Mouse (Mus musculus) thymus, adult 18-20 months (tissue): Measurements from ENCODE around the gene Cd164.

Experiments
- DNase-seq, 2 experiments: peaks; one replicate each; pipeline ENCODE4 v3.0.0; 2022; ENCODE audit warnings: mixed read lengths in 2 of 2

Cd164 gene

DNA sequence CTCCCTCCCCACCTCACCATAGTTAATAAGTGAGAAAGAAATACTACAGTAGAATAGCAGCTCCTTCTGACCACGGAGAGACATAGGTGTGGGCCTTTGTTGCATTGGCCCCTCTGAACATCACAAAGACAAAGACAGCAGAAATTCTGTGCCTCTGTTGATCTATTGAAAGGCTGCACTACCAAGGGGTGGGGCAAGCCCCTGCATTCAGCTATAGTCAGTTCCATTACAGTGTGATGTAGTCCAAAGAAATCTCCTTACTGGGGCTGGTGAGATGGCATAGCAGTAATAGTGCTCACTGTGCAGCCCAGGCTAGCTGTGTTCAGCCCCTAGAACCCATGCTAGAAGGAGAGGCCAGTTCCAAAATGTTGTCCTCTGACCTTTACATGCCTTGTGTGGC is 14.2 kb upstream of the Cd164 start:
- no peak for DNase-seq

DNA sequence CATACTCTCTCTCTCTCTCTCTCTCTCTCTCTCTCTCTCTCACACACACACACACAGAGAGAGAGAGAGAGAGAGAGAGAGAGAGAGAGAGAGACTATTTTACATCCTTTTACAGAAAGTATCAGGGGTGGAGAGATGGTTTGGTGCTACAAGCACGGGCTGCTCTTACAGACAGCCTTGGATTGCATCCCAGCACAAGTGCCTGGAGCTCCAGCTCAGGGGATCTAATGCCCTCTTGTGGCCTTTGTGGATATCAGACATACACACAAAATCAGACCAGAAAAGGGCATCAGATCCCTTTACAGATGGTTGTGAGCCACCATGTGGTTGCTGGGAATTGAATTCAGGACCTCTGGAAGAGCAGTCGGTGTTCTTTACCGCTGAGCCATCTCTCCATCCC is 13.8 kb upstream of the Cd164 start:
- peak in 1 of 2 experiments; percentile 37 for DNase-seq

GRCm38 (mm10) chr10:41509160-41509559 is 10.1 kb upstream of the Cd164 start:
- no peak for DNase-seq

DNA sequence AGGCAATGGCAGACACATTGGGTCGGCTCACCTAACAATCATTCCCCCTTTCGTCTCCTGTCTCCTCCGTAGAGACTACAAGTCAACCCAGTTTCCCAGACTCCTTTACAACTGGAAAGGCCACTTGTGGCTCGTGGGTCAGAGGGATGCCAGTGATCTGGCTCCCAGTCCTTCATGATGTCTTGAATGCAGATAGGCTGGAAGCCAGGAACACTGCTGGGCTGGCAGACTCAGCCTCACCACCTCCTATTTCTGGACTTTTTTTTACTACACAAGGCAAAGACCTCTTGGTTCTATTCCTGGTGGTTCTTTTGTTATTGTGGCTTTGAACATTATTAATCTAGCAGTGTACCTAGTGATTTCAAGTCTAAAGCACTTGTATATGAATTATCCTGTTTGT is 4.9 kb upstream of the Cd164 start:
- no peak for DNase-seq

DNA sequence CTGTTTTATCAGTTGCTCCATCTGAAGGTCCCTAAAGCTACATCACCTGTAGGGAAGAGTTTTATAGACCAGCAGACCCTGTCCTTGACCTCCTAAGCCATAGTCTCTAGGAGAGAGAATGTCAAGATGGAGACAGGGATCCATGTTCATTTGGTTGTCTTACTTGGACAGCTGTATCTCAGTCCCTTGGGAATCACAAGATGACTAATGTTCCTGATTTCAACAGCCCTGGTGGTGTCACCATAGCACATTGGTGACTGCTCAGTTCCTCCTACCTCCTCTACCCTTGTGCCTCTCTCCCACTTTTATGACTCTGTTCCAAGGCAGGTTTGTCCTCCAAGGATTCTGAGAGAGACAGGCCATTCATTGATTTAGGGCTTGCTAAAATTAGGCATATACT is 4.3 kb upstream of the Cd164 start:
- DNase-seq, result no peak

DNA sequence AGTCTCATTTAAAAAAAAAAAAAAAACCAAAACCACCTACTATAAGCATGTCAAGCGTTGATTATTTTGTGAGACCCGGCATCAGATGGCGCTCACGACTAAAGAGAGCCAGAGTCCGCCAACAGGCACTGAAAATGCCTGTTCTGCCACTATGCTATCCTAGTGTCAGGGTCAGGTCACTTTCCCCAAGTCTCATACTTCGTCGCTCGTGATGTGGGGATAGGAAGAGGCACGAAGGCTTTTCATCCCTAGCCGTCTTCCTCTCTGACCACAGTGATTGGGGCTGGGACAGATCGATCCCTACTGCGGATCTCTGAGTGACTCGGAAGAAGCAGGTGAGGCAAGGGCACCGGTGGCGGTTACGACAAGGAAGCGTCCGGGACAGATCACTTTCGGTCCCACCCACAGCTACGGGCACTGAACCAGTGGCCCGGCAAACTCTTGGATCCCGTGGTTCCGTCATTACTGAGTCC is 670 bp upstream of the Cd164 start:
- peak; percentile 71 to 87 for DNase-seq

DNA sequence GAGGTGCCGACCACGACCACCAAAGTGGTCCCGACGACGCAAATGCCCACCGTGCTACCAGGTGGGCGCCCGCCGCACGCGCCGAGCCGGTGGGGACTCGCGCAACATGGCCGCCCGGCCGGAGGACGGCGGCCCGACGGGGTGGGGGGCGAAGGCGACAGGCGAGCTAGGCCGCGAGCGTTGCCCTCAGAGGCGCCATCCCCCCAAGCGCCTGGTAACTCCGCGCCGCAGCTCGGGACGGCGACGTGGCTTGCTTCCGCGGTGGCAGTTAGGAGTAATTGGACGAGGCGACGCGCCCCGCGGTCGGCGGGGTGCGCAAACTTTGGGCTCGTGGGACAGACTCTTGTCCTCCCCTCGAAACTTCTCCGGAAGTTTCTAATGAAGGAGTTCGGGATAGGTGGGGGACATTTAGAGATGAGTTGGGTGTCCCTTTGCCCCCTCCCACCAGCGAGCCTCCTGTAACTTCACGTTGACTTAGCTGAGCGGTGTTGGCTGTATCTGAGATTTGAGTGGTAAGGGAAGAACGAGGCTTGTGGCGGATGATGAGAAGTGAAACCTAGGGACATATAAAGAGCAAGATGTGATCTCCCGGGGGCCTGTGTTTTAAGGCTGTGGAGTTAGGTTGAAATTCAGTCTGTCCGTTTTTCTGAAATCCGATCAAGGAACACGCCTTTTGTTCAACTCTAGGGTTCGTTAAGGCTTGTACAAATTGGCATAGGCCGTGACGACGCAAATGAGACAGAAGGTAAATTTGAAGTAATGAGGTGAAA is 611 bp downstream of the Cd164 start:
- DNase-seq, result peak; percentile 48 to 67

GRCm38 (mm10) chr10:41520410-41520673 is 1.1 kb downstream of the Cd164 start:
- DNase-seq, result no peak

GRCm38 (mm10) chr10:41523386-41523785 is 4.2 kb downstream of the Cd164 start:
- DNase-seq, result no peak

DNA sequence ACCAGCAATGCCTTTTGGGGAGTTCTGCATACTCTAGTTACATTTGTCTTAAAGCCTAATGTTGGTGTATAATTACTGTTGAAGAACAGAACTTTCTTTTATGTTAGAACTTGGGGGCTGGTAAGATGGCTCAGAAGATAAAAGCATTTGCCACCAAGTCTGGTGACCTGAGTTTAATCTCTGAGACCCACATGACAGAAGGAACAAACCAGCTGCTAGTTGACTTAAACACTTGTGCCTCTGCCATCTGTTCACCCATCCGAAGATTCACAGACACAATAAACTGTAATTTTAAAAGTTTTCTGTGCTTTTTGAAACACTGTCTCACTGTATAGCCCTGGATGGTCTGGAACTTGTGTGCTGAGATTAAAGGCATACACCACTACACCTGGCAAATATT is 6.5 kb downstream of the Cd164 start:
- no peak for DNase-seq

DNA sequence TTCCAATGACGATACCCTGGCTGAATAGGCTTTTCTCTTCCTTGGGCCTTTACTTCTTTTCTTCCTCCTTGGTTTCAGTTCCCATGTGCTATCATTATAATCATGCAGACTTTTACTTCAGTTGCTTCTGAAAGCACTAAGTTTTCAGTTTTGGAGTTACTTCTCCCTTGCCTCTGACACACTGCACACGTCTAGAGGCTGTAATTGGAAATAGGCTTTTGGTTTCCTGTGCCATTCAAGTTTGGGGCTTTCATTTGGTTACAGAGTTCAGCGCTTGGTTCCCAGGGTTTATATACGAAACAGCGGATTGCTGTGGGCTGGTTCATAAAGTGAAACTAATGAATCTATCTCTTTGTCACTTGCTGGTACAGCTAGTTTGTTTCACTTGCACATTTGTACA is 10.8 kb downstream of the Cd164 start:
- no peak for DNase-seq

DNA sequence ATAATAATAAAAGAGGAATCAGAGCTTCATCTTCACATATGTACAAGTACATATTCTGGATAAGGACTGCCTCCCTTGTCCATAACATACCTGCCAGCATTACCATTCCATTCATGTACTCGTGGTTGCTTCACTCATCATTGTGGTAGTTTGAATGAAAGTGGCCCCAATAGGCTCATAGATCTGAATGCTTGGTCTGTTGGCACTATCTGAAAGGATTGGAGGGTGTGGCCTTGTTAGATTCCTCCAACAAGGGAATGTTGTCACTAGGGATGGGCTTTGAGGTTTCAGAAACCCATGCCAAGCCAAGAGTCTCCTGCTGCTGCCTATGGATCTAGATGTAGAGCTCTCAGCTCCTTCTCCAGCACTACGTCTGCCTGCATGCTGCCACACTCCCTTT is 16.8 kb downstream of the Cd164 start:
- no peak for DNase-seq

- no peak for DNase-seq
Observed at GRCm38 (mm10) chr10:41536714-41537113, 17.5 kb downstream of the Cd164 start.

DNA sequence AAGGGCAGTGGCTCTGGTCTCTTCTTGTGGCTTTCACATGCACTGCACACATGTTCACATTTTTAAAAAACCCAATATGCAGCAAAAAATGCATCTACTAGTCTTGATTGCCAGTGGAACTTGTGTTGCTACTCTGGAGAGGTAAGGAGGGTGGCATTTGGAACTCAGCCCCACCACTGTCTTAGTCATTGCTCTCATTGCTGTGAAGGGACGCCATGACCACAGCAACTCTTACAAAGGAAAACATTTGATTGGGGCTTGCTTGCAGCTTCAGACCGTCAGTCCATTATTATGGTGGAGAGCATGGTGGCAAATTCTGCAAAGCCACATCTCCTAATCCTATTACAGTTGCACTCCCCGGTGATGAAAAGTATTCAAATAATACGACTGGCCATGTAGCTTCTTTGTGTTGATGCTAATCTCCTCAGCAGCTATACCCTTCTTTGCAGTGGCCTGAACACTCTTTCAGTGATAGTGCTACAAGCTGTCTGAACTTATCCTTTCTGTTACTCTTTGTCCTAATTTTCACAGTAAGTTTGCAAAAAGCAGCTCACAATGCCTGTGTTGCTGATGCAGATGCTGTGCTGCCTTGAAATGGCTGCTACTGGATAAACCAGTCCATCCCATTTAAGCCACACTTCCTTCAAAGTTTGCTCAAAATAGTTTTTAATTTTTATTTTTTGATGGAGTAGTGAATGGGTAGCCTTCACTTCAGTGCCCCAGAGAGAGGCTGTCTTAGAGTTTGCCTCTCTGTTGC is 18.2 kb downstream of the Cd164 start:
- DNase-seq, result no peak

GRCm38 (mm10) chr10:41537983-41538330 is 18.7 kb downstream of the Cd164 start:
- no peak for DNase-seq

DNA sequence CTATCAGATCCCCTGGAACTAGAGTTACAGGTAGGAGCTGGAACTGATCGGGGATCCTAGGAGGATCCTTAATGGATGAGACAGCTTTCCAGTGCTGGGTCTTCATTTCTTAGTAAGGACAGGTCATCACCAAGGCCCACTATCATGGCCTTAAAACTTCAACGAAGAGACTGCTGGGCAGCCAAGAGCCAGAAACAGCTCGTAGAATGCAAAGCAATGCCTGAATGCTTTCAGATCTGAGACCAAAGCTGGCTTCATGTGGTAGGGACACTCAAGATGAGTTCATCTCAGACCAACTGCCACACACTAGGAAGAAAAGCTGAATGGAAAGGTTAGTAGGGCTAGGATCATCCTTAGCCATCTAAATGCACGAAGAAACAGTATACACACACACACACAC is 19.8 kb downstream of the Cd164 start:
- DNase-seq, result no peak

DNA sequence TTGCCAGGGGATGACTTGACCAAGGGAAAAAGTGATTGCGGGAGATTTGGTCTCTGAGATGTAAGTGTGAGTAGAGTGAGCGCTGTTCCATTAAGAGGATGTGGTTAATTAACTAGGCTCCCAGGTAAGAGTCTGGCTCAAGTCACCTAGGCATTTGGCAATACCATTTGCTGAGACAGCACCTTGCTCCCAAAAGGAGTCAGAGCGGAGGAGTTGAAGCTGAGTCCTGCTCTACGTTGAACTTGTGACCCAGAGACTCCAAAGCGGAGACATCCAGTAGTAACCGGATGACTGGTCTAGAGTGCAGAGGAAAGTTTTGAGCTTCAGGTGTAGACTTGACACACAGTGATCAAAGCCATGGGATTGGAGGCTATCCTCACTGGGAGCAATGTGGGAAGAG is 22.8 kb downstream of the Cd164 start:
- no peak for DNase-seq

- DNase-seq, result no peak
Observed at GRCm38 (mm10) chr10:41543439-41543838, 24.2 kb downstream of the Cd164 start.

DNA sequence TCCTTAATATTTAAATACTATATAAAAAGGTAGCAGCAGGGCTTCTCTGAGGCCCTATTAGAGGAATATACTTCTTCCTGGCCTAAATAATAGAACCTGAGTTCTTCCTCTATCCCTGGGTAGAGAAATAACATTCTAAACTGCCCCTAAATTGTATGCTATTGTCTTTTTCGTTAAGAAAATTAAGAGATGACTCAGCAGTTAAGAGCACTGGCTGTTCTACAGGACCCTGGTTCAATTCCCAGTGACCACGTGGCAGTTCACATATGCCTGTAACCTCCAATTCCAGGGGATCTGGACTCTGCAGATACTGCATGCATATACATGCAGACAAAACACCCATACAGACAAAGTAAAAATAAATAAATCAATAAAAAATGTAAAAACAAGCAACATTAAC is 24.6 kb downstream of the Cd164 start:
- DNase-seq, result no peak

DNA sequence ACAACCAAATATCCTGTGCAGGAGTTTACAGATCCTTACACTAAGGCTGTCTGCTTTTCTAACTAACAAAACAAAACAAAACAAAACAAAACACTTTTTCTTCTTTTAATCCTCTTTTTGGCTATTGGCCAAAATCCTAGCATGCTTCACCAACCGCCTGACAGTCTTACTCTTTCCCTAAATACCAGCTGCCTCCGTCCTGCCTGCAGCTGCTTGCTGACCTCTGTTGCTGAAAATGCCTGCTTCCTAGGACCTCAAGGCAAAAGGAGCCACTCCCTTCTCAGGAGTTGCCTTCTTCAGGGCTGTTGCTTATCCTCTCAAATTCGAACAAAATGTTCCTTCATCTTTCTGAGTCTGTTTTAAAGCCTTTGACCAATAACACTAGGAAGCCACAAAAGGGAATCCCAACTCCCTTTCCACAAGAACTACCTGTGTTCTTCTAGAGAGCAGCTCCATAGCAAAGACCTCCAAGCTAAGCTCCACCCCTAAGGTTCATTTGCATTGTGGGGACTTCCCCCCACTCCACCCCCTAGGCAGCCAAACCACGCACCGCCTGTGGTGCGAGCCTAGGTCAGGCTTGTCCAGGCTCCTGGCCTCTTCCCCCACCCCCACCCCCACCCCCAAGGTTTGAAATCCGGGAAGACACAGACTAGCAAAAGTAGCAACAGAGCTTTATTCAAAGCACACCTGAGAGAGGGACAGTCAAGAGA is 25.4 kb downstream of the Cd164 start:
- no peak for DNase-seq

GRCm38 (mm10) chr10:41545224-41545755 is 26.1 kb downstream of the Cd164 start:
- DNase-seq, result no peak

DNA sequence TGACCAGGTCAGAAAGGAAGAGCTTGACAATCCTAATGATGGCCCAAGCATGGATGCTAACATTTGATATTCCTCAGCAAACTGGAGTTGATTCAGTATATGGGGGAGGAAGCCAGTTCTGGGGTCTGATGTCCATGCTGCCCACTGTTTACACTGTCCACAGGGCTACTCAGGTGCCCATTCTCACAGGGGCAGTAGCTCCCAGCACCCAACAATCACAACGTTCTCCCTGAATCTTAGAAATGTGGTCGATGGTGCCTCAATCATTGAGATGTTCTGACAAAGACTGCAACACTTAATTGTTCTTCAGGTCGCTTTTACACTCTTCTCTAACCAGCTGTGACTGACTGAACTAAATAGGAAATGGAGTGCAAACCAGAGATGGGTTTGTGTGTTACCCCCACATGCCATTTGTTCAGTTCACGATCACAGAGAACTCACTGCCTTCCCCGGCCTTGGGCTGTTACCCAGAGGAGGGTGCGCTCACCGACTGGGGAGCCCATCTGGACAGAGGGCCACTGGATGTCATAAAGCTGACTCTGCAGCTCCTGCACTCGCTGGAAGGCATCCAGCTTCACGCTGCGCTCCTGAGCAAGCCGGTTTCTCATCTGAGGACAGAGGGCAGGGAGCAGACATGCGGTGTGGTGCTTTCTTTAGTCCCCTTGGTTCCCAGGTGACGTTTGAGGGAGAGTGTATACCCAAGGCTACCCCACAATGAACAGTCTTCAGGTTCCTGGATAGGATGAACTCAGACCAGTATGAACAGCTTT is 27.4 kb downstream of the Cd164 start:
- DNase-seq, result no peak

GRCm38 (mm10) chr10:41550711-41551110 is 31.5 kb downstream of the Cd164 start:
- DNase-seq, result no peak
